Mouse (Mus musculus): ENCODE data around the gene Plxna2.

GRCm38 (mm10) chr1:194613923-194614830, 3.8 kb upstream of the Plxna2 start:
- TF ChIP-seq CTCF (IDR thresholded peaks at IDR 0.05; ENCODE audit: extremely low read depth, insufficient read depth, insufficient read length, insufficient replicate concordance) (no peak), POLR2A (IDR thresholded peaks at IDR 0.05; ENCODE audit: low read depth, low read length) (no peak)

Measured in spleen, adult 2 months (tissue).